Mouse (Mus musculus) G1E (cell line): Measurements from ENCODE around the gene Atf7. TPM values are rescaled to one million over a fixed set of nuclear protein-coding genes. Genes with fewer than 3 reads are reported as not detected.

ENCODE experiments used
- ATAC-seq: 2 replicates; pipeline ENCODE4 v1.8.0; 2016; ENCODE audit warnings: mild to moderate bottlenecking; ENCODE audit not compliant: insufficient number of reproducible peaks, poor library complexity, low FRiP score, severe bottlenecking; ENCODE audit errors: extremely low read depth
- DNase-seq: peaks from one replicate; pipeline ENCODE4 v3.0.0; 2012; ENCODE audit warnings: low spot score
- H3K27me3 ChIP-seq: 2 replicates; pipeline ENCODE4 v1.6.1; 2012; ENCODE audit warnings: mild to moderate bottlenecking, low read length, inconsistent platforms; ENCODE audit not compliant: insufficient read depth
- H3K36me3 ChIP-seq: replicated peaks from 2 replicates; pipeline ENCODE3; 2012; ENCODE audit warnings: mild to moderate bottlenecking, inconsistent platforms
- H3K4me1 ChIP-seq: 2 replicates; pipeline ENCODE4 v1.6.1; 2012; ENCODE audit warnings: low read depth, low read length, inconsistent platforms, mixed read lengths; ENCODE audit not compliant: insufficient read depth
- H3K4me3 ChIP-seq: 2 replicates; pipeline ENCODE4 v1.5.1; 2012; ENCODE audit warnings: low read depth, mild to moderate bottlenecking, inconsistent platforms, low read length, moderate library complexity, mixed read lengths
- H3K9me3 ChIP-seq: replicated peaks from 2 replicates; pipeline ENCODE4 v1.6.1; 2012; ENCODE audit warnings: inconsistent platforms
- CTCF ChIP-seq: IDR thresholded peaks from 2 replicates; pipeline ENCODE4 v1.5.1; 2012; ENCODE audit warnings: low read depth, low read length, inconsistent platforms, mixed read lengths
- GATA1 ChIP-seq: IDR thresholded peaks from 2 replicates; pipeline ENCODE4 v1.6.1; 2012; ENCODE audit warnings: borderline replicate concordance, low read length, inconsistent platforms, mixed read lengths
- GATA2 ChIP-seq: IDR thresholded peaks from 2 replicates; pipeline ENCODE4 v1.6.1; 2012; ENCODE audit warnings: low read depth, low read length, inconsistent platforms, borderline replicate concordance
- POLR2AphosphoS5 ChIP-seq: IDR thresholded peaks from 2 replicates; pipeline ENCODE4 v1.6.1; 2012; ENCODE audit warnings: low read depth, low read length, inconsistent platforms; ENCODE audit not compliant: insufficient replicate concordance
- TAL1 ChIP-seq: conservative IDR thresholded peaks from 2 replicates; pipeline ENCODE4 v1.6.1; 2012; ENCODE audit warnings: low read depth, low read length, inconsistent platforms, mixed read lengths
- polyA plus RNA-seq: library from polyadenylated mRNA; stranded (reverse); fragments of >175 nt; gene quantifications from 2 replicates; pipeline ENCODE4 v1.2.3, GENCODE M21; 2012
- total RNA-seq, 2 experiments: library from RNA; stranded (forward) in 1 of 2; stranded (reverse) in 1 of 2; fragments of 200-1000 nt in 1 of 2; fragments of >200 nt in 1 of 2; fragmentation: Nextera tagmentation in 1 of 2; gene quantifications; 2 replicates each; pipeline ENCODE4 v1.2.3; 2014 to 2017

Gene Atf7
- total and polyA plus RNA-seq, 3 experiments: 13.6 to 200 (median 29.3) TPM

DNA sequence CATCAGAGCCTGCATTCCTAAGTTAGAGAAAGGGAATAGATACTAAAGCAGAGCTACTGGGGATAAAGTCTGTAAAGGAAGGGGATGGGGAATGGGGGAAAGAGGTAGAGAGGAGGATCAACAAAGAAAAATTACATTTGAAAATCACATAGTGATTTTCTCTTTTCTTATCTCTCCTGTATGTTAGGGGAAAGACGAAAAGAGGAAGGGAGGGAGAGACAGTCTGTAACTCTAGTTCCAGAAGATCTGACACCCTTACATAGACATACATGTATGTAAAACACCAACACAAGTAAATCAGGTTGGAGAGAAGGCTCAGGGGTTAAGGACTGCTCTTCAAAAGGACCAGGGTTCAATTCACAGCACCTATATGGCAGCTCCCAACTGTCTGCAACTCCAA, 44.1 kb downstream of the Atf7 start:
- H3K4me3 ChIP-seq: no peak overlapping the region
- peaks cover 38% of the 10 kb centered on the region for H3K36me3 ChIP-seq
- ATAC-seq (no peak), DNase-seq (no peak)
- H3K4me1 ChIP-seq: peaks cover 7% of the 10 kb centered on the region
- no peaks in the 10 kb centered on the region for H3K27me3 ChIP-seq
- no peaks in the 10 kb centered on the region for H3K9me3 ChIP-seq
- no peak for TF ChIP-seq CTCF
- TF ChIP-seq POLR2AphosphoS5: no peak
- no peak for TF ChIP-seq GATA2
- TF ChIP-seq TAL1: no peak
- TF ChIP-seq GATA1: no peak

- H3K36me3 ChIP-seq: peaks cover 41% of the 10 kb centered on the region
- peaks cover 7% of the 10 kb centered on the region for H3K4me1 ChIP-seq
- H3K9me3 ChIP-seq: no peaks in the 10 kb centered on the region
- no peak overlapping the region for H3K4me3 ChIP-seq
- no peak for ATAC-seq
- no peak for DNase-seq
- no peak for TF ChIP-seq POLR2AphosphoS5
- TF ChIP-seq GATA2: no peak
- TF ChIP-seq TAL1: no peak
- no peak for TF ChIP-seq GATA1
- no peak for TF ChIP-seq CTCF
- H3K27me3 ChIP-seq: no peaks in the 10 kb centered on the region
Measured at GRCm38 (mm10) chr15:102578351-102578750, 46.9 kb downstream of the Atf7 start.

DNA sequence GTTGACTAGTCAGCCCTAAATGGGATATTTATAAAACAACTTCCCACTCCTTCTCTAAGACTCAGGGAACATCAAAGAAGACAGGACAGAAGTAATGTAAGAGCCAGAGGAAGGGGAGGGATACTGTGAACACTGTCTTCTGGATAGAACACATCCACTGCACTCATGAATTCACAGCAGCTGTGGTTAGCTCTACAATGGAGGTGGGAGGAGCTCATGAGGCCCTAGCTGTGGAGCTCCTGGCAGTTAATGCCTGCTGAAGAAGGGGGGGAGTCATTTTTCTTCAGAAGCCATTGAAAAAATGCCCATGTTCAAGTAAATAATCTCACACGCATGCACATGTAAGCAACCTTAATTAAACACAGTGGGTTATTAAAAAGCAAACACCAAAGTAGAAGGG, 48.3 kb downstream of the Atf7 start:
- DNase-seq (no peak), ATAC-seq (no peak)
- no peak for TF ChIP-seq CTCF
- no peak for TF ChIP-seq GATA1
- no peak for TF ChIP-seq TAL1
- TF ChIP-seq GATA2: no peak
- no peak for TF ChIP-seq POLR2AphosphoS5
- H3K9me3 ChIP-seq: no peaks in the 10 kb centered on the region
- H3K27me3 ChIP-seq: no peaks in the 10 kb centered on the region
- peaks cover 7% of the 10 kb centered on the region for H3K4me1 ChIP-seq
- H3K36me3 ChIP-seq: peaks cover 43% of the 10 kb centered on the region
- H3K4me3 ChIP-seq: no peak overlapping the region

GRCm38 (mm10) chr15:102572081-102572480, 53.2 kb downstream of the Atf7 start:
- no peak for DNase-seq
- Histone ChIP-seq H3K36me3 (peaks cover 27% of the 10 kb centered on the region), H3K9me3 (no peaks in the 10 kb centered on the region), H3K4me3 (no peak overlapping the region), H3K27me3 (no peaks in the 10 kb centered on the region), H3K4me1 (peaks cover 3% of the 10 kb centered on the region)
- TF ChIP-seq GATA1: no peak
- TF ChIP-seq CTCF: no peak
- no peak for TF ChIP-seq TAL1
- no peak for TF ChIP-seq POLR2AphosphoS5
- no peak for TF ChIP-seq GATA2
- no peak for ATAC-seq

DNA sequence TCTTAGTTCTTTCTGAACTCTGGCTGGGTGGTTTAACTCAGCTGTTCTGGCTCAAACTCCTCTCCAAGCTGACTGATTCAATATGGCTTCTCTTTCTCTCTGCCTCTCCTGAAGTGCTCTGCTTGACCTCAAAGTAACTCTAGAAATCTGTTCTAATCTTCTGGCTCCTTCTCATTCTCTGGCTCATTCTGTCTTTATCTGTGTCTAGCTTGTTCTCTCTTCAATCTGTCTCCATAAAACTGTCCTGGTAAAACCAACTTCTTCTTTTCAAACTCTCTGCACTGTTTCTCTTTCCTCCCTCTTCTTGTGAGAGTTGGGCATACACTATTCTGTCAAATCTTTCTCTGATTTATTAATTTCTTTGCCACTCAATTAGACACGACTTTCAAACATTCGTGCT, 57.4 kb downstream of the Atf7 start:
- DNase-seq (no peak), ATAC-seq (no peak)
- TF ChIP-seq CTCF: no peak
- TF ChIP-seq POLR2AphosphoS5: no peak
- TF ChIP-seq GATA1: no peak
- TF ChIP-seq TAL1: no peak
- TF ChIP-seq GATA2: no peak
- no peaks in the 10 kb centered on the region for H3K27me3 ChIP-seq
- H3K36me3 ChIP-seq: peaks cover 27% of the 10 kb centered on the region
- H3K4me1 ChIP-seq: no peaks in the 10 kb centered on the region
- H3K9me3 ChIP-seq: no peaks in the 10 kb centered on the region
- H3K4me3 ChIP-seq: no peak overlapping the region

- Histone ChIP-seq H3K4me1 (no peaks in the 10 kb centered on the region), H3K4me3 (no peak overlapping the region), H3K36me3 (peaks cover 38% of the 10 kb centered on the region), H3K9me3 (no peaks in the 10 kb centered on the region), H3K27me3 (no peaks in the 10 kb centered on the region)
- TF ChIP-seq POLR2AphosphoS5 (no peak), GATA1 (no peak), CTCF (no peak), TAL1 (no peak), GATA2 (no peak)
- ATAC-seq (no peak), DNase-seq (no peak)
Measured at GRCm38 (mm10) chr15:102563681-102564080, 61.6 kb downstream of the Atf7 start.
